Mouse (Mus musculus): ENCODE measurements around the gene Cdk19.
"Not testable (repeated sequence)": the region's sequence is repeated elsewhere in the genome, so short reads cannot be mapped to it uniquely, and the experiment has no call there.

Gene Cdk19

DNA sequence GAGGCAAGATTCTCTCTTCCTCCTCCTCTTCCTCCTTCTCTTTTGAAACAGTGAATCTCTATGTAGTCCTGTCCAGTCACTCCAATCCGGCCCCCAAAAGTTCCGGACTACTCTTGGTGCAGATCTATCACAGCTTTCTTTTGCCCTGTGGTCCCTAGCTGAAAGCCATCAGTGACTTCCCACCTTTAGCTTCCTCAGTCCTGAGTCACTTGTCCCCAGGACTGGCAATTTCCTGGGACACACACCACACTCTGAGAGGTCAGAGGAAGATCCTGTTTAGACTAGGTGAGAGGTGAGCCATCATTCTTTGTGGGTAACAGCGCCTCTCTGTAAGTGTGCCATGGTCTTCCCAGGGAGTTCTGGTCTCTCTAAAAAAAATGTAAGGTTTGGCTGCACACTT lies 187.6 kb downstream of the Cdk19 start:
- DNase-seq, result no peak

DNA sequence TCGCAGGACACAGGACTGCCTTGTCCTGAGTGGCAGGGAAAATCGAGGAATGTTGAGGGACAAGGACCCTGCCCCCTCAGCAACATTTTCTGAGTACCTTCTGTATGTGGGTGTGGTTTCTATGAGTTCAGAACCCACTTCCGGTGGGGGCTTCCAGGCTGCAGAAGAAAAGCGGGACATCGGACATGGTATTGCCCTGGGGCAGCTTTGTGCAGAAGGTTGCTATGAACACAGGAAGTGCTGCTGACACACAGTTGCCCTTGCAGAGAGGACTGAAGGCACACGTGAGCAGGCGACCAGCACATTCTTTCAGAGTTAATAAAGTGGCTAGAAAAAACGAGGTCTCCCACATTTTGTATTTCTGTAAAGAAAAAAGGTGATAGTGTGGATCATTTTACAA lies 188.2 kb downstream of the Cdk19 start:
- no peak for DNase-seq

- DNase-seq, result no peak
These were observed 189.3 kb downstream of the Cdk19 start for GRCm38 (mm10) chr10:40528668-40529067.

DNA sequence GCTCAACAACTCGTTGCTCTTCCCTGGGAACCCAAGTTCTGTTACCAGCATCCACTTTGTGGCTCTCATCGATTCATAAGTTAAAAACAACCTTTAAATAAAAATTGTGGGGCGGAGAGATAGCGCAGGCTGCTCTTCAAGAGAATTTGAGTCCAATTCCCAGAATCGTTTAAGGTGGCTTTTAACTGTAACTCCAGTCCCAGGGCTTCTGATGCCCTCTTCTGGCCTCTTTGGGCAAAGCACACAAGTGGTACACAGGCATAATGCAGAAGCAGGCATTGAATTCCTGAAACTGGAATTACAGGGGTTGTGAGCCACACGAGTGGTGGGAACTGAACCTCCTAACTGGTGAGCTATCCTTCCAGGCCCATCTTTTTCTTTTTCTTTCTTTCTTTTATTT lies 190.3 kb downstream of the Cdk19 start:
- DNase-seq, result peak; percentile 62

DNA sequence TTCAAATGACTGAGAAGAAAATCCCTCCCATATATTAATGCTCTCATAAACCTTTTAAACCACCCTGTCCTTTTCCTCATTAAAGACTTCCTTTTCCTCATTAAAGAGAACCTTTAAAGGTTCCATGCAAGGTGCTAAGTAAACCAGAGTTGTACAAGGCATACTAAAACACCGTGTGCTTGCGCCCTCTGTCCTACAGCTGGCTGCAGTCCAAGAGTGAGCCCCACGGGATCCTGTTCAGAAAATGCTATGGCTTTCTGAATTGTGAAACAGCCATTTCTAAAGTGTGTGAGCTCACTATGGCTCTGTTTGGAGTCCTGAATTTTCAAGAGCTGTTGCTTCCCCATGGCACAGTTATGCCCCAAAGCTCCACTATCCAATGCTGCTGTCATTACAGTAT lies 191.3 kb downstream of the Cdk19 start:
- no peak for DNase-seq

DNA sequence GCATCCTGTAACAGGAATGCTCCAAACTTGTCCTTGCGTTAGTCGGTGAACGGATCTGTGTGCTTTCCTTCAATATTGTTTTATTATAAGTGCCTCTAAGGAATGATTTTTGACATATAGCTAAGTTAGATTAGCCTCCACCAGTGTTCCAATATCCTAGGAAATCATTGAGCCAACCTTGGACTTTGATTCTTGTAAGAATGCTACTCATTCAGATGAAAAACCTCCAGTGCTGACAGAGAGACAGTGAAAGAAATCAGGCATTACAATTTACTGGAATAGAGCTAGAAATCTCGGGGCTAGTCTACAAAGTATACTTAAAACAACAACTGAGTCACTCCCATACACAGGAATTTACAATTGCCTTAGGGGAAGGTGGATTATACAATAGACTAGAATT lies 193.2 kb downstream of the Cdk19 start:
- not testable (repeated sequence) for DNase-seq
